Mouse (Mus musculus) thymus, postnatal 0 days (tissue): Measurements from ENCODE around the gene Olfr1257. TPM values are rescaled to one million over a fixed set of nuclear protein-coding genes. Genes with fewer than 3 reads are reported as not detected.
"Not testable (repeated sequence)": the region's sequence is repeated elsewhere in the genome, so short reads cannot be mapped to it uniquely, and the experiment has no call there.

Experiments
- DNase-seq: peaks from one replicate; pipeline ENCODE4 v3.0.0-alpha.2; 2015; ENCODE audit warnings: low spot score
- polyA plus RNA-seq: library from polyadenylated mRNA; unstranded; fragments of >200 nt; fragmentation: Nextera tagmentation; extraction: Ambion mirVana; gene quantifications from 2 replicates; pipeline ENCODE4 v1.2.1, GENCODE M21; 2015

Olfr1257 gene
- not detected in 2 replicates for polyA plus RNA-seq

DNA sequence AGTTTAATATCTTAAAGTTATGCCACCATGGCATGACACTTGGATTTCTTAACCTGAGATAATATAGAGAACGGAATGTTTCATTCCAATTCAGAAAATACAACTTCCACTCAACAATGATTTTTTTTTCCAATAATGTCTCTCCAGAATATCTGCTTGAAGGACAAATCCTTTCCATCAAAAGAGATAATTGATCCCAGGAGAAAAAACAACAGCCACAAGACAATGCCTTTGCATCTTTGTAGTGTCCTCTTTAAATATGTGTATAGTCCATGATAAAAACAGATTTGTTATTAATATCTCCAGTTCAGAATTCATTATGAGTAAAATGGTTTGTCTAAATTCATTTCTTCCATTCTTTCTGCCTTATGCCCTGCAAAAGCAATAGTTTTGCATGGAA, at the start of gene Olfr1257:
Gene Olfr1257 (plus strand): TSS at position 301 of the 400 bp plus-strand sequence.
- DNase-seq, result no peak

DNA sequence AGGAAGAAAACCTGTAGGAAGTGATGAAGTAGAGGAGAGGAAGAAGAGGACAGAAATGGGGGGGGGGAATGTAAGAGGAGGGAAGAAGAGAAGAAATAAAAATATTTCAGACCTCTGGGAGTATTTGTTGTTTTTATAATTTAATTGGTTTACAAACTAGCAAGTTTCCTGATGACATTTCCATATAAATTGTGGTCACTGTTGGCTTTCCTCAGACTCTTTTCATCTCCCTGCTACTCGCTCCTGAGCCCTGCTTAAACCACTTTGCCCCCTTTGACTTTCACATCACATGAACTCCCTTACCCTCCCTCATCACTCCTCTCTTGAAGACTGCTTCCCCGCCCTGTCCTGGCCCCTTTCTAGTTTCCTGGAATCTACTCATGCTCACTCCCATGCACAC, 36.8 kb upstream of the Olfr1257 start, which contains the start of gene Olfr1256:
Gene Olfr1256 (minus strand): TSS at position 101 of the 400 bp plus-strand sequence.
- no peak for DNase-seq

DNA sequence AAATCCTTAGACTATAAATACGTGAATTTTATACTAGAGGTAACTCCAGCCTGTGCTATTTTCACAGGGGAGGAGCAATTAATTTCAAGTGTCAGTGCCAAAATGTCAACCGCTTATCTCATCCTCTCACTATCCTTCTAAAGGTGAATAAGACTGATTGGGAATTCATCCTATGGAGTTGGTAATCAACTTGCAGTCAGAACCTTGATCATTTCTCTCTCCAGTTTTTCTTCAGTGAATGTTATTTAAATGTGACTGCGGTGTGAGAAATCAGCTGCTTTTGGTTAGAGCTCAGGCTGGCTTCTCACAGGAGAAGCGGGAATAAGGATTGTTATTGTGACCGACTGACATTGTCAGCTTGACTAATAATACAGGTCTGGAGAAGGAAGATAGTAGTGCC, 30.1 kb upstream of the Olfr1257 start, which contains the start of gene Olfr48:
Gene Olfr48 (minus strand): TSS at position 101 of the 400 bp plus-strand sequence.
- no peak for DNase-seq

DNA sequence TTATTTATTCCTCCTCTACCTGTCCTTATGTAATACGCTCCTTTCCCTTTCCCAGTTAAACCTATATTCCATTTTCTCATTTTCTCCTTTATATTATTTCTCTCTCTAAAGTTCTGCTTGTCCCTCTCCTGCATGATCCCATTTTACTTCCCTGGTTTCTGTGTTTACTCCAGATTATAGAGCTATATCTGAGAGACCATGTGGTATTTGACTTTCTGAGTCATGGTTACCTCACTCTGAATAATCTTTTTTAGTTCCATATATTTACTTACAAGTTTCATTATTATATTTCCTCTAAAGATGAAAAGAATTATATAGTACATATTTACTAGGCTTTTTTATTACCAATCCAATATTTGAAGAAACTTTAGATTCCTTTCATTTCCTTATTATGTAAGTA, 29.0 kb upstream of the Olfr1257 start:
- DNase-seq, result no peak

DNA sequence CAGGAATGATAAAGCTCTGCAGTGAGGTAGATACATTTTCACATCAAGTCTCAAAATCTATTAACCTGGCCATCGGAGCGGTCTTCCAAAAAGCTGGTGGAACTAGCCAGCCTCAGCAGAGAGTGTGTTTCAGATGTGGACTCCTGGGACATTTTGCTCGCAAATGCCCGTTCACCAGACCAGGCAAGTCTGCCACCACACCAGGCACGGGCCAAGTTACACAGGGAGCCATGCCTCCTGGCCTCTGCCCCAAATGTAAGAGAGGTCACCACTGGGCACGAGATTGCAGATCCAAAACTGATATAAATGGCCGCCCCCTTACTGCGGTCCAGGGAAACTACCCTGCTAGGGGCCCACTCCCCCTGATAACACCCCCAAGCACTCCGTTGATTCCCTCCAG, 34.4 kb downstream of the Olfr1257 start:
- DNase-seq, result not testable (repeated sequence)

DNA sequence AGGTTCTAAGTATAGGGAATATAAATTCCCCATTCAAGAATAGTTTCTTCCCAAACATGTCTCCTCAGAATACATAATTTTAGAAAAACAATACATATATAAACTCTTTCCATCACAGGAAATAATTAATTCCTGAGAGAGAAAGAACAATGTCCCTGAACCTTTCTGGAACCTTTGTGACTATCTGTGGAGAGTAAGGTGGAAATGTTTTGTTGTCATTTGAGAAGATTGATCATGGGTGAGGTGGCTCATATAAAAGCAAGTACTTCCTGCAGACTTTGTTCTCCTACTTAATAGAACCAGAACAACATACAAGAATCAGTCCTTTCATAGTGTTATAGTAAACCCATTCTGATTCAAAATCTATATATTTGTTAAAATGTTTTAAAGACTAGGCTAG, 48.8 kb downstream of the Olfr1257 start, which contains the start of gene Olfr1258:
Gene Olfr1258 (plus strand): TSS at position 301 of the 400 bp plus-strand sequence.
- DNase-seq, result no peak

Other genes with a start within 250 kb of the Olfr1257 start
- not detected in 2 replicates for gene Olfr1249, start 243.5 kb upstream of the Olfr1257 start, polyA plus RNA-seq
- not detected in 2 replicates for gene Olfr1250, start 217.0 kb upstream of the Olfr1257 start, polyA plus RNA-seq
- gene Olfr1251, start 206.5 kb upstream of the Olfr1257 start, polyA plus RNA-seq, result not detected in 2 replicates
- not detected in 2 replicates for gene Olfr1252, start 153.4 kb upstream of the Olfr1257 start, polyA plus RNA-seq
- gene Olfr1253, start 121.3 kb upstream of the Olfr1257 start, polyA plus RNA-seq, result not detected in 2 replicates
- not detected in 2 replicates for gene Olfr1254, start 84.8 kb upstream of the Olfr1257 start, polyA plus RNA-seq
- not detected in 2 replicates for gene Olfr1255, start 66.4 kb upstream of the Olfr1257 start, polyA plus RNA-seq
- gene Olfr1256, start 36.9 kb upstream of the Olfr1257 start, polyA plus RNA-seq, result not detected in 2 replicates
- gene Olfr48, start 30.2 kb upstream of the Olfr1257 start, polyA plus RNA-seq, result not detected in 2 replicates
- not detected in 2 replicates for gene Olfr1258, start 48.9 kb downstream of the Olfr1257 start, polyA plus RNA-seq
- gene Olfr1259, start 70.2 kb downstream of the Olfr1257 start, polyA plus RNA-seq, result not detected in 2 replicates
- not detected in 2 replicates for gene Olfr1260, start 95.9 kb downstream of the Olfr1257 start, polyA plus RNA-seq
- not detected in 2 replicates for gene Olfr1261, start 112.8 kb downstream of the Olfr1257 start, polyA plus RNA-seq
- not detected in 2 replicates for gene Olfr1262, start 121.7 kb downstream of the Olfr1257 start, polyA plus RNA-seq
- not detected in 2 replicates for gene Olfr1263, start 133.7 kb downstream of the Olfr1257 start, polyA plus RNA-seq
- gene Olfr1264, start 147.1 kb downstream of the Olfr1257 start, polyA plus RNA-seq, result not detected in 2 replicates
- gene Olfr1265, start 156.9 kb downstream of the Olfr1257 start, polyA plus RNA-seq, result not detected in 2 replicates
- not detected in 2 replicates for gene Olfr140, start 185.2 kb downstream of the Olfr1257 start, polyA plus RNA-seq
- gene Olfr1269, start 243.0 kb downstream of the Olfr1257 start, polyA plus RNA-seq, result not detected in 2 replicates